Mouse (Mus musculus) embryonic fibroblast, embryonic 13.5 days (primary cell): ENCODE results near the gene Fkbp3.

Experiments used
- CTCF ChIP-seq: IDR thresholded peaks from 2 replicates; pipeline ENCODE4 v1.5.1; 2011; ENCODE audit warnings: mild to moderate bottlenecking, control low read depth, low read length, moderate library complexity, borderline replicate concordance; ENCODE audit not compliant: insufficient read depth
- POLR2A ChIP-seq: IDR thresholded peaks from 2 replicates; pipeline ENCODE4 v1.6.1; 2011; ENCODE audit warnings: low read depth, mild to moderate bottlenecking, control low read depth, low read length, moderate library complexity

DNA sequence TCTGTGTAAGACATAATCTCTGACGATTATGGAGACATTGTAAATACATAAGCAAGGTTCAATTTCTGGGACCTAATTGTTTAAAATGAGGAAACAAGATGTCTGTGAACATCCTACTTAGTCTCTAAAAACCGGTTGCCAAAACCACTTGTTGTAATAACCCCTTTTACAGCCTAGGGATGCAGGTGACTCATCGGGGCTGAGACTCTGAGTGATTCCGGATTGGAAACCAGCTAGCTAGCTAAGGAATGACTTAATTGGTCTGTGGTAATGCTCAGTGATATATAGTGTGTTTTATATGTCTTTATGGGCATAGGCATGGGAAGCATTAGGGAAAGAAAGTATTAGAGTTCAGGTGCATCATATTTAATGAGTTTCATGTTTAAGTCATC, 36.3 kb downstream of the Fkbp3 start:
- TF ChIP-seq POLR2A, result no peak
- TF ChIP-seq CTCF, result no peak
